36 mouse cellular contexts compared by ENCODE assay signal in genomic region chr5:113275839-113276238, GRCm38 (mm10). TPM values are rescaled to one million over a fixed set of nuclear protein-coding genes. Genes with fewer than 3 reads are reported as not detected.
DNase-seq lines count a peak whose midpoint lies in the region; ATAC-seq and TF ChIP-seq lines count a peak whose summit lies in the region.
"Had no signal": no experiment of that assay in that cellular context is flagged by ENCODE, and none has a peak within 500 bp of the region (broad histone marks: within the 10 kb centered on the region; RNA-seq: fewer than 3 reads in every experiment).

No protein-coding gene starts in this region.

- H3K27me3 ChIP-seq in liver, embryonic 12.5 days (replicated peaks) = no peaks in the 10 kb centered on the region
- no peaks in the 10 kb centered on the region for H3K27me3 ChIP-seq in liver, embryonic 11.5 days (replicated peaks; ENCODE audit: control insufficient read depth, insufficient read depth, low read length)
- H3K27me3 ChIP-seq in E14TG2a.4 (ENCODE audit: insufficient read depth, low read length) = no peaks in the 10 kb centered on the region
- H3K27me3 ChIP-seq in forebrain, embryonic 10.5 days (ENCODE audit: poor library complexity, severe bottlenecking) = no peaks in the 10 kb centered on the region
- H3K27me3 ChIP-seq: embryonic facial prominence, embryonic 13.5 days; forebrain, embryonic 13.5 days; hindbrain, embryonic 12.5 days had no signal

- H3K36me3 ChIP-seq in liver, embryonic 12.5 days = 0 out of 2 replicates have a peak, but pooled peaks cover 2% of the 10 kb centered on the region
- H3K36me3 ChIP-seq in liver, embryonic 11.5 days (ENCODE audit: control insufficient read depth, insufficient read depth, low read length) = no peaks in the 10 kb centered on the region
- peaks cover 62% of the 10 kb centered on the region for H3K36me3 ChIP-seq in E14TG2a.4 (ENCODE audit: insufficient read depth, low read length)
- H3K36me3 ChIP-seq in ES-E14 (ENCODE audit: control insufficient read depth, insufficient read depth, low read length, poor library complexity, severe bottlenecking) = peaks cover 15% of the 10 kb centered on the region; the same call in 1 of the 2 replicates
- H3K36me3 ChIP-seq in forebrain, embryonic 10.5 days (replicated peaks) = peaks cover 74% of the 10 kb centered on the region
- H3K36me3 ChIP-seq: embryonic facial prominence, embryonic 13.5 days had no signal

- no peak overlapping the region for H3K4me2 ChIP-seq in liver, embryonic 12.5 days
- no peak overlapping the region for H3K4me2 ChIP-seq in liver, embryonic 11.5 days
- H3K4me2 ChIP-seq: embryonic facial prominence, embryonic 13.5 days; forebrain, embryonic 13.5 days; heart, embryonic 11.5 days; hindbrain, embryonic 12.5 days had no signal

- 0 out of 2 replicates have a peak, but pooled peaks have one; percentile 6 for ATAC-seq in liver, embryonic 12.5 days
- no peak for ATAC-seq in liver, embryonic 11.5 days (replicated peaks; ENCODE audit: low FRiP score)
- ATAC-seq: CD4-positive, CD25-positive, alpha-beta regulatory T cell, adult 4 months; forebrain, embryonic 13.5 days; forebrain, embryonic 16.5 days; hindbrain, embryonic 16.5 days; inflammation-experienced regulatory T-cells, adult 6 months; intestine, embryonic 16.5 days had no signal

- H3K4me3 ChIP-seq in liver, embryonic 12.5 days = no peak overlapping the region
- H3K4me3 ChIP-seq in liver, embryonic 11.5 days (ENCODE audit: low read depth, low read length) = no peak overlapping the region
- peak overlapping the region; percentile 66 for H3K4me3 ChIP-seq in E14TG2a.4 (replicated peaks; ENCODE audit: low read length)
- peak overlapping the region; percentile 32 to 63; a peak in 3 of 4 replicates for H3K4me3 ChIP-seq in ES-E14 (ENCODE audit: insufficient read depth in 1 of 2, low read depth in 1 of 2, low read length in 2 of 2, poor library complexity in 1 of 2, severe bottlenecking in 1 of 2)
- no peak overlapping the region for H3K4me3 ChIP-seq in forebrain, embryonic 10.5 days
- H3K4me3 ChIP-seq: embryonic facial prominence, embryonic 10.5 days; embryonic facial prominence, embryonic 13.5 days; erythroblast, embryonic 14.5 days; forebrain, embryonic 13.5 days; gastrocnemius, adult 2 months; hindbrain, embryonic 12.5 days had no signal

- DNase-seq in liver, embryonic 11.5 days (ENCODE audit: low spot score) = no peak
- peak; percentile 77 for DNase-seq in ES-E14 (ENCODE audit: low read depth, low spot score)
- DNase-seq in gastrocnemius, adult 18-20 months (ENCODE audit: low spot score) = no peak
- no peak for DNase-seq in forebrain, embryonic 10.5 days (ENCODE audit: extremely low spot score, low spot score)
- DNase-seq in retina, embryonic 14.5 days (ENCODE audit: low spot score) = no peak
- DNase-seq: adrenal gland, adult 2 months; adrenal gland, postnatal 14 days; B cell, adult 2 months; cerebellum, adult 11 months; cerebellum, postnatal 10 days; cerebellum, postnatal 36 days; embryo, embryonic 11 days; gastrocnemius, adult 2 months; gastrocnemius, postnatal 14 days; heart, adult 11 months had no signal

- no peaks in the 10 kb centered on the region for H3K4me1 ChIP-seq in liver, embryonic 12.5 days
- no peaks in the 10 kb centered on the region for H3K4me1 ChIP-seq in liver, embryonic 11.5 days (replicated peaks; ENCODE audit: control insufficient read depth, insufficient read depth, low read length)
- H3K4me1 ChIP-seq in E14TG2a.4 (replicated peaks; ENCODE audit: low read depth, low read length) = peaks cover 73% of the 10 kb centered on the region
- peaks cover 3 to 20% of the 10 kb centered on the region in 2 experiments; a peak in 3 of 4 replicates for H3K4me1 ChIP-seq in ES-E14 (ENCODE audit: control insufficient read depth in 2 of 2, insufficient read depth in 2 of 2, low read length in 2 of 2, poor library complexity in 1 of 2)
- H3K4me1 ChIP-seq in forebrain, embryonic 10.5 days = peaks cover 18% of the 10 kb centered on the region
- H3K4me1 ChIP-seq: embryonic facial prominence, embryonic 13.5 days had no signal

- H3K9me3 ChIP-seq in liver, embryonic 12.5 days (replicated peaks) = no peaks in the 10 kb centered on the region
- no peaks in the 10 kb centered on the region for H3K9me3 ChIP-seq in liver, embryonic 11.5 days (ENCODE audit: control insufficient read depth, low read length)
- H3K9me3 ChIP-seq in E14TG2a.4 (ENCODE audit: low read length) (no peaks in the 10 kb centered on the region), ES-E14 (ENCODE audit: control insufficient read depth, insufficient read depth, low read depth, low read length) (no peaks in the 10 kb centered on the region)
- no peaks in the 10 kb centered on the region for H3K9me3 ChIP-seq in forebrain, embryonic 10.5 days
- H3K9me3 ChIP-seq: embryonic facial prominence, embryonic 10.5 days; embryonic facial prominence, embryonic 13.5 days; forebrain, embryonic 13.5 days; hindbrain, embryonic 12.5 days had no signal

- no peak overlapping the region for H3K27ac ChIP-seq in liver, embryonic 12.5 days
- no peak overlapping the region for H3K27ac ChIP-seq in liver, embryonic 11.5 days (ENCODE audit: low read depth, low read length)
- no peak overlapping the region for H3K27ac ChIP-seq in ES-E14 (ENCODE audit: insufficient read depth, low read depth, low read length, poor library complexity, severe bottlenecking)
- H3K27ac ChIP-seq in forebrain, embryonic 10.5 days = no peak overlapping the region
- H3K27ac ChIP-seq: embryonic facial prominence, embryonic 10.5 days; embryonic facial prominence, embryonic 13.5 days; forebrain, embryonic 13.5 days; gastrocnemius, adult 2 months; hindbrain, embryonic 12.5 days had no signal

- TF ChIP-seq CTCF in E14TG2a.4 (conservative IDR thresholded peaks at IDR 0.05; ENCODE audit: low read length) = no peak

- no peak overlapping the region for H3K9ac ChIP-seq in liver, embryonic 12.5 days
- no peak overlapping the region for H3K9ac ChIP-seq in liver, embryonic 11.5 days (ENCODE audit: low read depth, low read length)
- H3K9ac ChIP-seq in ES-E14 (ENCODE audit: insufficient read depth, low read depth, low read length, poor library complexity, severe bottlenecking) = peak overlapping the region; percentile 14; the same call in 1 of the 2 replicates
- H3K9ac ChIP-seq: embryonic facial prominence, embryonic 13.5 days; forebrain, embryonic 13.5 days; hindbrain, embryonic 12.5 days had no signal

- WGBS in liver, embryonic 12.5 days (ENCODE audit: insufficient replicate concordance) = 52% methylated on average over 10 of the region's 10 CpGs
- WGBS in liver, embryonic 11.5 days = 62% methylated on average over 10 of the region's 10 CpGs
- 79% methylated on average over 10 of the region's 10 CpGs for WGBS in forebrain, embryonic 10.5 days

- in situ Hi-C loops in ES-E14 (cut with MboI; ENCODE audit: low sequenced_read_pairs in 2 of 2, unreplicated experiment in 2 of 2) = no loop called here

TF ChIP-seq in ES-E14, 5 proteins besides CTCF, POLR2A, EP300 and RAD21:
- TF ChIP-seq CHD2 (IDR thresholded peaks at IDR 0.05; ENCODE audit: low read depth, low read length) = no peak
- TF ChIP-seq ZC3H11A (IDR thresholded peaks at IDR 0.05; ENCODE audit: borderline replicate concordance, low read depth, low read length) = no peak
- no peak for TF ChIP-seq ZNF384 (IDR thresholded peaks at IDR 0.05; ENCODE audit: low read depth, low read length)
TF ChIP-seq in ES-E14: peak in this region for 0.

RNA-seq across cellular contexts. Expression of gene Sgsm1, which starts 34.7 kb away (rescaled TPM):
- 2.8 and 2.9 TPM in 2 replicates for polyA plus RNA-seq in liver, embryonic 12.5 days (2016; fragmentation: Nextera tagmentation; extraction: Ambion mirVana)
- 4.9 TPM in 2 replicates for polyA plus RNA-seq in liver, embryonic 11.5 days (2014; fragmentation: Nextera tagmentation; extraction: Ambion mirVana)
- 7.1 and 11.6 TPM in 2 replicates for total RNA-seq in ES-E14 (2012; rRNA removed)
- under 1 TPM; 0.38 to 0.39 TPM for total RNA-seq in gastrocnemius, adult 18-20 months (2021)
- 15.5 and 18.2 TPM in 2 replicates for polyA plus RNA-seq in forebrain, embryonic 10.5 days (2016; fragmentation: Nextera tagmentation; extraction: Ambion mirVana)
- polyA plus RNA-seq: CD4-positive, CD25-positive, alpha-beta regulatory T cell, adult 4 months; erythroblast, embryonic 14.5 days; inflammation-experienced regulatory T-cells, adult 6 months had no signal

RNA-seq across cellular contexts. Expression of gene Tmem211, which starts 49.1 kb away (rescaled TPM):
- polyA plus RNA-seq in liver, embryonic 12.5 days (2016; fragmentation: Nextera tagmentation; extraction: Ambion mirVana) = not detected in 2 replicates
- 0.09 TPM in 1 of 2 replicates, not detected in the other for polyA plus RNA-seq in liver, embryonic 11.5 days (2014; fragmentation: Nextera tagmentation; extraction: Ambion mirVana)
- 0.22 and 0.53 TPM in 2 replicates for total RNA-seq in ES-E14 (2012; rRNA removed)
- not detected for total RNA-seq in gastrocnemius, adult 18-20 months (2021)
- polyA plus RNA-seq in forebrain, embryonic 10.5 days (2016; fragmentation: Nextera tagmentation; extraction: Ambion mirVana) = 0.22 and 0.67 TPM in 2 replicates
- total RNA-seq: adrenal gland, adult 2 months; adrenal gland, postnatal 14 days; adrenal gland, postnatal 4 days; gastrocnemius, adult 2 months; gastrocnemius, postnatal 14 days; gastrocnemius, postnatal 4 days; heart, adult 8-10 months; heart, postnatal 25 days; hematopoietic stem cell, adult 5-6 weeks had no signal
- polyA plus RNA-seq: adrenal gland, adult 2 months; CD4-positive, CD25-positive, alpha-beta regulatory T cell, adult 4 months; cortical plate, adult 2 months; embryonic facial prominence, embryonic 13.5 days; erythroblast, embryonic 14.5 days; forebrain, embryonic 13.5 days; forebrain, embryonic 16.5 days; heart, embryonic 11.5 days; heart, embryonic 14.5 days; heart, postnatal 0 days; hindbrain, embryonic 16.5 days; inflammation-experienced regulatory T-cells, adult 6 months had no signal

RNA-seq across cellular contexts. Expression of gene 2900026A02Rik, which starts 54.8 kb away (rescaled TPM):
- polyA plus RNA-seq in liver, embryonic 12.5 days (2016; fragmentation: Nextera tagmentation; extraction: Ambion mirVana) = 1.9 and 2.0 TPM in 2 replicates
- 1.8 and 2.2 TPM in 2 replicates for polyA plus RNA-seq in liver, embryonic 11.5 days (2014; fragmentation: Nextera tagmentation; extraction: Ambion mirVana)
- 12.3 and 15.9 TPM in 2 replicates for total RNA-seq in ES-E14 (2012; rRNA removed)
- total RNA-seq in gastrocnemius, adult 18-20 months (2021) = 10 to 100 TPM; 21.3 to 25.8 TPM
- 4.4 and 4.5 TPM in 2 replicates for polyA plus RNA-seq in forebrain, embryonic 10.5 days (2016; fragmentation: Nextera tagmentation; extraction: Ambion mirVana)

Comparison
In these comparisons a context has a peak if more than half of its experiments do, and no peak if none do; other contexts are left out.
1. H3K4me3 ChIP-seq: peak in E14TG2a.4 (single experiment) and ES-E14 (2 of 2); none in liver, embryonic 12.5 days (single experiment), liver, embryonic 11.5 days (single experiment) and forebrain, embryonic 10.5 days (single experiment).